Mouse (Mus musculus): ENCODE results near the gene Pex19.

- TF ChIP-seq POLR2AphosphoS2 (IDR thresholded peaks at IDR 0.05; ENCODE audit: insufficient read length, low read depth), result no peak
- no peak for TF ChIP-seq E2F4 (IDR thresholded peaks at IDR 0.05; ENCODE audit: insufficient read depth)
- no peak for TF ChIP-seq MAX (IDR thresholded peaks at IDR 0.05; ENCODE audit: low read depth)
- TF ChIP-seq USF1 (IDR thresholded peaks at IDR 0.05; ENCODE audit: low read depth), result no peak
- TF ChIP-seq POLR2A (IDR thresholded peaks at IDR 0.05; ENCODE audit: insufficient read length, low read depth), result no peak
- no peak for TF ChIP-seq TCF12 (IDR thresholded peaks at IDR 0.05; ENCODE audit: insufficient read depth, poor library complexity, severe bottlenecking)
- no peak for TF ChIP-seq MYOG (IDR thresholded peaks at IDR 0.05; ENCODE audit: control insufficient read depth in 1 of 3, insufficient read depth in 1 of 3, insufficient read length in 2 of 3, low read depth in 2 of 3)
- TF ChIP-seq MYOD1 (IDR thresholded peaks at IDR 0.05; ENCODE audit: control insufficient read depth in 1 of 3, insufficient read length in 2 of 3, low read depth in 2 of 3), result no peak
Observed at GRCm38 (mm10) chr1:172129108-172129507, 2.6 kb downstream of the Pex19 start.
